Mouse (Mus musculus) liver, embryonic 15.5 days (tissue): ENCODE results near the gene Vps37c. TPM values are rescaled to one million over a fixed set of nuclear protein-coding genes. Genes with fewer than 3 reads are reported as not detected.

Experiments
- ATAC-seq: fragments of 200-750 bp; cut with Nextera tagmentation; 2 replicates; pipeline ENCODE4 v1.8.0; 2017; ENCODE audit warnings: moderate number of reproducible peaks, mild to moderate bottlenecking, moderate library complexity; ENCODE audit not compliant: insufficient read depth
- H3K27ac ChIP-seq: fragments of 300-500 bp; sonication (generic); replicated peaks from 2 replicates; pipeline ENCODE4 v1.5.1; 2015; ENCODE audit warnings: mild to moderate bottlenecking, inconsistent platforms
- H3K27me3 ChIP-seq: fragments of 300-500 bp; sonication (generic); 2 replicates; pipeline ENCODE4 v1.6.1; 2015; ENCODE audit warnings: mild to moderate bottlenecking, inconsistent platforms
- H3K36me3 ChIP-seq: fragments of 300-500 bp; sonication (generic); replicated peaks from 2 replicates; pipeline ENCODE4 v1.6.1; 2015; ENCODE audit warnings: moderate library complexity, mild to moderate bottlenecking, inconsistent platforms
- H3K4me1 ChIP-seq: fragments of 300-500 bp; sonication (generic); replicated peaks from 2 replicates; pipeline ENCODE4 v1.6.1; 2015; ENCODE audit warnings: inconsistent platforms
- H3K4me2 ChIP-seq: fragments of 300-500 bp; sonication (generic); 2 replicates; pipeline ENCODE4 v1.6.1; 2015; ENCODE audit warnings: moderate library complexity, mild to moderate bottlenecking, inconsistent platforms
- H3K4me3 ChIP-seq: fragments of 300-500 bp; sonication (generic); replicated peaks from 2 replicates; pipeline ENCODE4 v1.5.1; 2015; ENCODE audit warnings: mild to moderate bottlenecking, inconsistent platforms
- H3K9ac ChIP-seq: fragments of 300-500 bp; sonication (generic); 2 replicates; pipeline ENCODE4 v1.6.1; 2015; ENCODE audit warnings: moderate library complexity, mild to moderate bottlenecking, inconsistent platforms
- H3K9me3 ChIP-seq: fragments of 300-500 bp; sonication (generic); replicated peaks from 2 replicates; pipeline ENCODE4 v1.6.1; 2016; ENCODE audit warnings: inconsistent platforms
- WGBS: fragments of 180-500 bp; shearing (Covaris S2); methylation state at CpG from one replicate; pipeline ENCODE4 v1.1.7; 2015; ENCODE audit warnings: mixed read lengths; ENCODE audit not compliant: insufficient replicate concordance; 5-methylcytosine and 5-hydroxymethylcytosine counted together
- polyA plus RNA-seq: library from polyadenylated mRNA; unstranded; fragments of >200 nt; fragmentation: Nextera tagmentation; extraction: Ambion mirVana; gene quantifications from 2 replicates; pipeline ENCODE4 v1.2.1, GENCODE M21; 2015

The Vps37c gene
- polyA plus RNA-seq, 1 experiment from 2014 or later = 11.4 TPM

DNA sequence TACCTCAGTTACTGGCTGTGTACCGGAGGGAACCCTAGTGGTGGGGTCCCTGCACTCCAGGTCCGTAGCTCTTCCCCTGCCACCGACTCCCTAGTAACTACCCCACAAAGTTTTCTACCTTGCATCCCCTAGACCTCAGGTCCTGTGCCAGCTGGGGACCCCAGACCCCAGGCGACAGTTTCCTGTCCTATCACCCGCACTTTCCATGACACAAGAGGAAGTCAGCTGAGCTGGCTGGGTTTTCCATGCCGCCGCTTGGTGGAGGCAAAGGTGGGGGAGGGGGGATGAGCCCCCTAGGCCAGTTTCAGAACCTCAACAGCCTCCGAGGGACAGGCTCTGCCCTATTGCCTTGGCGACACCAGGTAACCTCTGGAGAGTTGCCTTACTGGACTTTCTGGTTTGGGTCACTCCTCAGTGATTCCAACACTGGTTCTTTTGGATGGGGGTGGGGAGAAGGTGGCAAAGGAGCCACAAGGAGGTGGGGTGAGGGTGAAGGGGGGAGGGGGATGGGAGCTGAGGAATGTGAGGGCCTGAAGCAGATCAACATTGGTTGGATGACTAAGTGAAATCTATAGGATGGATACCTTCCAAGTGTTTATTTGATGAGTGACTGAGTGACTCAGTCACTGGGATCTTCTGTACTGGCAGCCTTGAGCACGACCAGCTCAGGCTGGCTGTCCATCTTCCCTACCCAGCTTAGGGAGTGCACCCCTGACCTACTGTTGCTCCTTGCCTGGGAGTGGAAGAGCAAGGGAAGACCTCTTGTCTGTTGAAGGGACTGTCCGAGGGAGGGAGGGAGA, 52.3 kb downstream of the Vps37c start:
- H3K4me1 ChIP-seq = no peaks in the 10 kb centered on the region; the same call in 1 of the 2 replicates
- no peaks in the 10 kb centered on the region for H3K36me3 ChIP-seq
- H3K27me3 ChIP-seq = no peaks in the 10 kb centered on the region
- ATAC-seq = no peak
- H3K4me2 ChIP-seq = no peak overlapping the region
- H3K27ac ChIP-seq = no peak overlapping the region
- WGBS = 16% methylated on average over 11 of the region's 11 CpGs
- no peaks in the 10 kb centered on the region for H3K9me3 ChIP-seq
- H3K4me3 ChIP-seq = no peak overlapping the region
- H3K9ac ChIP-seq = no peak overlapping the region

DNA sequence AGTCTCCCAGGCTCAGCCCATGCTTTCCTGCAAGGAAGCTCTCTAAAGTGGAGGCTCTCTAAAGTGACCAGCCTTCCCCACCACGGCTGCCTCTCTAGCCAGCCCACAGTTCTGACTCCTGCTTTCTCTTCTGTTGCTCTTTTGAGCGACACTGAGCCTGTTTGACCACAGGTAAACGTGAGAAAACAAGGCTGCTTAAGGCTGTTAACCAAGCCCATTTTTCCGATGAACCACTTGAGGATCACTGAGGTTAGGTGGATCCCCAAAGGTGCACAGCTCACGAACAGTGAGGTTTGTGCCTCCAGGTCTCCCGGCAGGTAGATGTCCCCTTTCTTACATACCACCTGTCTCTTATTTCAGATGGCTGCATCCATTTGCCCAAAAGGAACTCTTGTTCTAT, 53.6 kb downstream of the Vps37c start:
- H3K9ac ChIP-seq = no peak overlapping the region
- no peak for ATAC-seq
- H3K36me3 ChIP-seq = no peaks in the 10 kb centered on the region
- H3K4me2 ChIP-seq = no peak overlapping the region
- 55% methylated on average over 6 of the region's 6 CpGs for WGBS
- H3K27ac ChIP-seq = no peak overlapping the region
- no peak overlapping the region for H3K4me3 ChIP-seq
- H3K4me1 ChIP-seq = no peaks in the 10 kb centered on the region; the same call in 1 of the 2 replicates
- no peaks in the 10 kb centered on the region for H3K27me3 ChIP-seq
- H3K9me3 ChIP-seq = no peaks in the 10 kb centered on the region

DNA sequence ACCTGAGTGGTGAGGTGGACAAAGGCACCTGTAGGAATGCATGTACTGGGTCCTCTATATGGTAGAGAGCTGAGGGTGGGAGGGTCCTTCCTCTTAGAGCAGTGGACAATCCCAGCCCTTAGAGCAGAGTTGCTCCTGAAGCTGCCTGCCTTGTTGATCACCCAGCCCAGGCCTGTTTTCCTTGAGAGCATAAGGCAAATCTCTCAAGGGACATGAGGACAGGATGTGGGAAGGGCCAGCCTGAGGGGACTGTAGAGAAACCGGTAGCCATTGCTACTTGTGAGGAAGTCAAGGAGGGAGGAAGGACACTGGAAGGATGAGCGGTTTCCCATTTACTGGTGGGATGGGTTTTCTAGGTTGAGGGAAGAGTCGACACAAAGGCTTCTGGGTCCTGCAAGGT, 54.0 kb downstream of the Vps37c start:
- H3K4me3 ChIP-seq = no peak overlapping the region
- 41% methylated on average over 3 of the region's 3 CpGs for WGBS
- H3K27me3 ChIP-seq = no peaks in the 10 kb centered on the region
- no peaks in the 10 kb centered on the region for H3K36me3 ChIP-seq
- no peaks in the 10 kb centered on the region; the same call in 1 of the 2 replicates for H3K4me1 ChIP-seq
- no peak overlapping the region for H3K4me2 ChIP-seq
- no peak for ATAC-seq
- no peak overlapping the region for H3K27ac ChIP-seq
- no peaks in the 10 kb centered on the region for H3K9me3 ChIP-seq
- no peak overlapping the region for H3K9ac ChIP-seq

GRCm38 (mm10) chr19:10747182-10747581, 58.6 kb downstream of the Vps37c start:
- H3K4me2 ChIP-seq = no peak overlapping the region
- WGBS = 63% methylated on average over 7 of the region's 7 CpGs
- no peaks in the 10 kb centered on the region for H3K27me3 ChIP-seq
- no peaks in the 10 kb centered on the region for H3K9me3 ChIP-seq
- H3K36me3 ChIP-seq = no peaks in the 10 kb centered on the region
- H3K27ac ChIP-seq = no peak overlapping the region
- H3K4me1 ChIP-seq = no peaks in the 10 kb centered on the region
- no peak overlapping the region for H3K9ac ChIP-seq
- ATAC-seq = no peak
- H3K4me3 ChIP-seq = no peak overlapping the region

DNA sequence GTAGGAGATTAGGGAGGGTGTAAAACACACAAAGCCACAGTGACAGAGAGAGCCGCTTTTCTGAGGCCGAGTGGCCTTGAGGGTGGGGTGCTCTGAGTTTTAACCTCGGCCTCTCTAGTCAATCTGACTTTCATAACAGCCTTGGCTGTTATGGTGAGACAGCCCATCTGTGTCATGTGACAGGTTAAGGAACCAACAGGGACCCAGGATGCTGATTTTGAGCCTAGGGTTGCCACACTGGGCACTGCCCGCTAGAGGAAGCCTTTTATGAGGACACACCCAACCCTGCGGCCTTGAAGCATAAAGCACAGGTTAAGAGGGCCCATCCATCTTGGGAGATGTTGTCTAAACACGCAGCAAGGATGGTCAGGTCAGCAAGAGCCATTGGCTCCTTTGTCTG, 59.2 kb downstream of the Vps37c start:
- H3K4me3 ChIP-seq = no peak overlapping the region
- no peak for ATAC-seq
- WGBS = 68% methylated on average over 6 of the region's 6 CpGs
- no peak overlapping the region for H3K9ac ChIP-seq
- no peaks in the 10 kb centered on the region for H3K36me3 ChIP-seq
- no peaks in the 10 kb centered on the region for H3K27me3 ChIP-seq
- H3K27ac ChIP-seq = no peak overlapping the region
- no peak overlapping the region for H3K4me2 ChIP-seq
- H3K9me3 ChIP-seq = no peaks in the 10 kb centered on the region
- no peaks in the 10 kb centered on the region for H3K4me1 ChIP-seq

- WGBS = 42% methylated on average over 11 of the region's 11 CpGs
- H3K4me2 ChIP-seq = no peak overlapping the region
- H3K36me3 ChIP-seq = no peaks in the 10 kb centered on the region
- ATAC-seq = no peak
- H3K27ac ChIP-seq = no peak overlapping the region
- H3K9me3 ChIP-seq = no peaks in the 10 kb centered on the region
- H3K4me3 ChIP-seq = no peak overlapping the region
- no peak overlapping the region for H3K9ac ChIP-seq
- H3K27me3 ChIP-seq = no peaks in the 10 kb centered on the region
- H3K4me1 ChIP-seq = no peaks in the 10 kb centered on the region
Observed at GRCm38 (mm10) chr19:10748401-10749102, 60.0 kb downstream of the Vps37c start.

- no peaks in the 10 kb centered on the region for H3K4me1 ChIP-seq
- no peak for ATAC-seq
- H3K27ac ChIP-seq = no peak overlapping the region
- H3K4me2 ChIP-seq = no peak overlapping the region
- H3K36me3 ChIP-seq = no peaks in the 10 kb centered on the region
- H3K9me3 ChIP-seq = no peaks in the 10 kb centered on the region
- H3K27me3 ChIP-seq = no peaks in the 10 kb centered on the region
- 77% methylated on average over 6 of the region's 6 CpGs for WGBS
- no peak overlapping the region for H3K9ac ChIP-seq
- H3K4me3 ChIP-seq = no peak overlapping the region
Observed at GRCm38 (mm10) chr19:10749295-10749694, 60.8 kb downstream of the Vps37c start.

DNA sequence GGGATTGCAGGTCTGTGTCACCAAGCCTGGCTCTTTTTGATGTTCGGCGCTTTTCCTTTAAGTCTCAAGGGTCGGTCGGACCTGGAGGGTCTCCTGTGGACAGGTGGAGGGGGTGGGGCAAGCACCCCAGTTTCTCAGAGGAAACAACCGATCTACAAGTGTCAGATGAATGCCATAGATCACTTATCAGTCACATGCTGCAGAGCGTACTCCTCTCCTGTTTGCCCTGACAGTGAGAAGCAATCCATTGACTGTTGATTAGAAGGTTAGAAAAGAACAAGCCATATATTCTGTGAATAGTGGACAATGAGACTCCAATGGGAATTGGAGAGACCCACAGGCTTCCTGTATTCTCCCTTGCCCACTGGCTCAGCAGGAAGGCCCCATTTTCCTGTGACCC, 61.6 kb downstream of the Vps37c start:
- Histone ChIP-seq H3K27ac (no peak overlapping the region), H3K9ac (no peak overlapping the region), H3K36me3 (no peaks in the 10 kb centered on the region), H3K9me3 (no peaks in the 10 kb centered on the region), H3K4me1 (no peaks in the 10 kb centered on the region), H3K4me3 (no peak overlapping the region), H3K4me2 (no peak overlapping the region), H3K27me3 (no peaks in the 10 kb centered on the region)
- WGBS = 64% methylated on average over 6 of the region's 6 CpGs
- ATAC-seq = no peak

DNA sequence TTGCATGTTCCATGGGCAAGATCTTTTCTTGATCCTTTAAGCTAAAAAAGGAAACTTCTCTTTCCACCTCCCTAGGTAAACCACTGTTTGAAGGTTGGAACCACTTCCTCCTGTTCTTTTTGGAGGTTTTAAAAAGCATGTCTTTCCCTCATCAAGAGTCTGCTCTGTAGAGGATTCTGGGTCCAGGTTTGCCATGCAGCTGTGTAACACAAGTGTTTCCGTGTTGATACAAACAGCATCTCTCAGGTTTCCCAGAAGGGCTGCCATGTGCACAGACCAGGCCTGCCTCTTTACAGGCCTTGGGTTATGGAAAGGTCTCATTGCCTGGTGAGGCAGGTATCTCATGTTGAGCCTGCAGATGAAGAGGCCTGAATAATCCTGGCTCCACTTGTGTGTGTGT, 63.1 kb downstream of the Vps37c start:
- Histone ChIP-seq H3K36me3 (no peaks in the 10 kb centered on the region), H3K27ac (no peak overlapping the region), H3K4me2 (no peak overlapping the region), H3K4me3 (no peak overlapping the region), H3K9me3 (no peaks in the 10 kb centered on the region), H3K27me3 (no peaks in the 10 kb centered on the region), H3K4me1 (no peaks in the 10 kb centered on the region), H3K9ac (no peak overlapping the region)
- ATAC-seq = no peak
- WGBS = 74% methylated on average over 1 of the region's 1 CpGs

DNA sequence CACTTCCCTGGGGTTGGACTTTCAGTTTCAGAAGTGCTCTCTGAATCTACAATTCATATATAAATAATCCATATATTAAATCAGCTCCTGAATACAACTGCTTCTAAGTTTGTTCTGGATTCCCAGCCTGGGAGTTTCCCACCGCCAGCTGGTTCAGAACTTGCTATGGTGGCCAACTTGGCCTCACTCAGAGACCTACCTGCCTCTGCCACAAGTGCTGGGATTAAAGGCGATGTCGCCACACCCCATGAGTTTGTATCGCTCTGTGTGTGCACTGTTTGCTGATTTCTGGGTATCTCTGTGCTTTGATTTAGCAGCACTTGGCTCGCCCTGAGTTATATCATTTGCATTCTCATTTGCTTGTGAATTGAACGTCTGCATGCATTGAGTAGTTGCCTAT, 63.6 kb downstream of the Vps37c start:
- Histone ChIP-seq H3K4me2 (no peak overlapping the region), H3K27ac (no peak overlapping the region), H3K9me3 (no peaks in the 10 kb centered on the region), H3K4me1 (no peaks in the 10 kb centered on the region), H3K36me3 (no peaks in the 10 kb centered on the region), H3K27me3 (no peaks in the 10 kb centered on the region), H3K9ac (no peak overlapping the region), H3K4me3 (no peak overlapping the region)
- WGBS = 71% methylated on average over 6 of the region's 6 CpGs
- no peak for ATAC-seq

DNA sequence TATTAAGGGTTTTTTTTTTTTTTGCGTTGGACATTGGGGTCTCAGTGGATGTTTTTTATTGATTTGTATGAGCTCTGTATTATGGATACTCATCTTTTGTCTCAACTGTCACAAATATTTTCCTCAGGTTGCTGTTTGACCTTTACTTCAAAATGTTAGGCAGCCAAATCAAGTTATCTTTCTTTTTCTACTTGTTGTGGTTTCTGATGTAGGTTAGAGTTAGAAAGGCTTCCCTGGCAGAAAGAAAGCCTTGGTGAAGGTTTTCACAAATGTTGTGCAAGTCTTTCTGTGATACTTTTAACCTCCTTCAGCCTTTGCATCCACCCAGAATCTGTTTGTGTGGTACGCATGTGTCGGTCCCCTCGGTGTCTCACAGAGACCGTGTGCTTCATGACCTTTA, 64.1 kb downstream of the Vps37c start:
- Histone ChIP-seq H3K36me3 (no peaks in the 10 kb centered on the region), H3K27me3 (no peaks in the 10 kb centered on the region), H3K9ac (no peak overlapping the region), H3K9me3 (no peaks in the 10 kb centered on the region), H3K27ac (no peak overlapping the region), H3K4me2 (no peak overlapping the region), H3K4me1 (no peaks in the 10 kb centered on the region), H3K4me3 (no peak overlapping the region)
- WGBS = 72% methylated on average over 5 of the region's 5 CpGs
- ATAC-seq = no peak
